Mouse (Mus musculus): ENCODE results near the gene Tceal1. TPM values are rescaled to one million over a fixed set of nuclear protein-coding genes. Genes with fewer than 3 reads are reported as not detected.
A peak's percentile ranks its signal among the peaks of the same experiment; 100 is the strongest.
"Not testable (repeated sequence)": the region's sequence is repeated elsewhere in the genome, so short reads cannot be mapped to it uniquely, and the experiment has no call there.

The Tceal1 gene
- polyA plus RNA-seq (2012; rRNA removed), result 6.5 and 8.6 TPM in 2 replicates
- 14.7 and 15.6 TPM in 2 replicates for polyA plus RNA-seq (2014; fragmentation: Nextera tagmentation; extraction: Ambion mirVana)

- DNase-seq (ENCODE audit: low spot score) (peak; percentile 76), ATAC-seq (ENCODE audit: low FRiP score, low read depth) (peak; percentile 91)
- Histone ChIP-seq H3K9me3 (ENCODE audit: control insufficient read depth, low read length) (no peaks in the 10 kb centered on the region), H3K4me2 (replicated peaks; ENCODE audit: low read depth, low read length, severe bottlenecking) (peak within 1 kb of the TSS; percentile 48), H3K27ac (replicated peaks; ENCODE audit: low read depth, low read length) (peak within 1 kb of the TSS; percentile 82), H3K27me3 (ENCODE audit: control insufficient read depth, insufficient read depth, low read length) (no peaks in the 10 kb centered on the region), H3K4me3 (replicated peaks; ENCODE audit: low read length) (peak within 1 kb of the TSS; percentile 48), H3K9ac (ENCODE audit: low read depth, low read length, severe bottlenecking) (peak within 1 kb of the TSS; percentile 75), H3K36me3 (ENCODE audit: control insufficient read depth, insufficient read depth, low read length) (no peaks in the 10 kb centered on the region), H3K4me1 (ENCODE audit: control insufficient read depth, insufficient read depth, low read length) (no peaks in the 10 kb centered on the region)
- TF ChIP-seq POLR2A (IDR thresholded peaks at IDR 0.05; ENCODE audit: borderline replicate concordance, extremely low read depth, insufficient read depth, insufficient read length), result no peak
- WGBS, result 25% methylated on average over 15 of the region's 15 CpGs
Measured at GRCm38 (mm10) chrX:136707446-136708167, at the start of gene Tceal1. Gene Tceal1, plus strand, starts transcription at chrX:136707982.

- ATAC-seq (ENCODE audit: low FRiP score, low read depth), result peak; percentile 55; the same call in 1 of the 2 replicates
- no peaks in the 10 kb centered on the region for H3K9me3 ChIP-seq (ENCODE audit: control insufficient read depth, low read length)
- peak overlapping the region; percentile 49 for H3K4me2 ChIP-seq (replicated peaks; ENCODE audit: low read depth, low read length, severe bottlenecking)
- no peaks in the 10 kb centered on the region for H3K27me3 ChIP-seq (ENCODE audit: control insufficient read depth, insufficient read depth, low read length)
- 21% methylated on average over 14 of the region's 20 CpGs for WGBS
- H3K36me3 ChIP-seq (ENCODE audit: control insufficient read depth, insufficient read depth, low read length), result no peaks in the 10 kb centered on the region
- no peak for DNase-seq (ENCODE audit: low spot score)
- peak overlapping the region; percentile 66 for H3K9ac ChIP-seq (ENCODE audit: low read depth, low read length, severe bottlenecking)
- H3K4me3 ChIP-seq (replicated peaks; ENCODE audit: low read length), result peak overlapping the region; percentile 45
- no peak overlapping the region for H3K27ac ChIP-seq (replicated peaks; ENCODE audit: low read depth, low read length)
- H3K4me1 ChIP-seq (ENCODE audit: control insufficient read depth, insufficient read depth, low read length), result no peaks in the 10 kb centered on the region
- TF ChIP-seq POLR2A (IDR thresholded peaks at IDR 0.05; ENCODE audit: borderline replicate concordance, extremely low read depth, insufficient read depth, insufficient read length), result no peak
Measured at GRCm38 (mm10) chrX:136666281-136666706, 41.5 kb upstream of the Tceal1 start.

GRCm38 (mm10) chrX:136666762-136667464, 40.9 kb upstream of the Tceal1 start:
- not testable (repeated sequence) for H3K27ac ChIP-seq (replicated peaks; ENCODE audit: low read depth, low read length); DNase-seq (ENCODE audit: low spot score); H3K9me3 ChIP-seq (ENCODE audit: control insufficient read depth, low read length); H3K36me3 ChIP-seq (ENCODE audit: control insufficient read depth, insufficient read depth, low read length); H3K4me1 ChIP-seq (ENCODE audit: control insufficient read depth, insufficient read depth, low read length); H3K27me3 ChIP-seq (ENCODE audit: control insufficient read depth, insufficient read depth, low read length)
- Histone ChIP-seq H3K9ac (ENCODE audit: low read depth, low read length, severe bottlenecking) (peak overlapping the region; percentile 66), H3K4me3 (replicated peaks; ENCODE audit: low read length) (peak overlapping the region; percentile 45), H3K4me2 (replicated peaks; ENCODE audit: low read depth, low read length, severe bottlenecking) (peak overlapping the region; percentile 49)
- 26% methylated on average over 20 of the region's 24 CpGs for WGBS
- peak; percentile 9; the same call in 1 of the 2 replicates for ATAC-seq (ENCODE audit: low FRiP score, low read depth)

- no peaks in the 10 kb centered on the region for H3K27me3 ChIP-seq (ENCODE audit: control insufficient read depth, insufficient read depth, low read length)
- TF ChIP-seq POLR2A (IDR thresholded peaks at IDR 0.05; ENCODE audit: borderline replicate concordance, extremely low read depth, insufficient read depth, insufficient read length), result no peak
- H3K4me2 ChIP-seq (replicated peaks; ENCODE audit: low read depth, low read length, severe bottlenecking), result no peak overlapping the region
- no peak overlapping the region for H3K9ac ChIP-seq (ENCODE audit: low read depth, low read length, severe bottlenecking)
- WGBS, result 62% methylated on average over 2 of the region's 2 CpGs
- no peaks in the 10 kb centered on the region for H3K9me3 ChIP-seq (ENCODE audit: control insufficient read depth, low read length)
- no peak overlapping the region for H3K4me3 ChIP-seq (replicated peaks; ENCODE audit: low read length)
- DNase-seq (ENCODE audit: low spot score), result no peak
- no peaks in the 10 kb centered on the region for H3K36me3 ChIP-seq (ENCODE audit: control insufficient read depth, insufficient read depth, low read length)
- ATAC-seq (ENCODE audit: low FRiP score, low read depth), result no peak
- no peak overlapping the region for H3K27ac ChIP-seq (replicated peaks; ENCODE audit: low read depth, low read length)
- H3K4me1 ChIP-seq (ENCODE audit: control insufficient read depth, insufficient read depth, low read length), result no peaks in the 10 kb centered on the region
Measured at GRCm38 (mm10) chrX:136668794-136669193, 39.0 kb upstream of the Tceal1 start.

DNA sequence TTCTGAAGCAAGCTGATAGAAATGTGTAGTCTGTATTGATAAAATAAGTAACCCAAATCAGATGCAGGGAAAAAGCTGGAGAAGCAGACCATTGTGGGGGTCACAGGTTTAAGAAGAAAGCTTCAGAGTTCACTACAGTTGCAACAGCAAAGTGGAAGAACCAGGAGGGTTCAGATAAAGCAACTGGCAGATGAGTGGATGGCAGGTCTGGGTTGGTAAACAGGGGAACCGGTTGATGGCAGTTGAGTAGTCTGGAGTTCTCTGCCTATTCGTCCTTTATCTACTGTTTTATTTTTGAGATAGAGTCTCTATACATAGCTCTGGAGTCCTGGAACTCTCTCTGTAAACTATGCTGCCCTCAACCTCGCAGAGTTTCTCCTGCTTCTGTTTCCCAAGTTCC, 26.8 kb upstream of the Tceal1 start:
- H3K27me3 ChIP-seq (ENCODE audit: control insufficient read depth, insufficient read depth, low read length), result no peaks in the 10 kb centered on the region
- H3K4me3 ChIP-seq (replicated peaks; ENCODE audit: low read length), result no peak overlapping the region
- ATAC-seq (ENCODE audit: low FRiP score, low read depth) (no peak), DNase-seq (ENCODE audit: low spot score) (no peak)
- H3K9me3 ChIP-seq (ENCODE audit: control insufficient read depth, low read length), result no peaks in the 10 kb centered on the region
- 73% methylated on average over 3 of the region's 3 CpGs for WGBS
- no peak overlapping the region for H3K27ac ChIP-seq (replicated peaks; ENCODE audit: low read depth, low read length)
- TF ChIP-seq POLR2A (IDR thresholded peaks at IDR 0.05; ENCODE audit: borderline replicate concordance, extremely low read depth, insufficient read depth, insufficient read length), result no peak
- no peaks in the 10 kb centered on the region for H3K4me1 ChIP-seq (ENCODE audit: control insufficient read depth, insufficient read depth, low read length)
- no peak overlapping the region for H3K9ac ChIP-seq (ENCODE audit: low read depth, low read length, severe bottlenecking)
- no peak overlapping the region for H3K4me2 ChIP-seq (replicated peaks; ENCODE audit: low read depth, low read length, severe bottlenecking)
- H3K36me3 ChIP-seq (ENCODE audit: control insufficient read depth, insufficient read depth, low read length), result no peaks in the 10 kb centered on the region

DNA sequence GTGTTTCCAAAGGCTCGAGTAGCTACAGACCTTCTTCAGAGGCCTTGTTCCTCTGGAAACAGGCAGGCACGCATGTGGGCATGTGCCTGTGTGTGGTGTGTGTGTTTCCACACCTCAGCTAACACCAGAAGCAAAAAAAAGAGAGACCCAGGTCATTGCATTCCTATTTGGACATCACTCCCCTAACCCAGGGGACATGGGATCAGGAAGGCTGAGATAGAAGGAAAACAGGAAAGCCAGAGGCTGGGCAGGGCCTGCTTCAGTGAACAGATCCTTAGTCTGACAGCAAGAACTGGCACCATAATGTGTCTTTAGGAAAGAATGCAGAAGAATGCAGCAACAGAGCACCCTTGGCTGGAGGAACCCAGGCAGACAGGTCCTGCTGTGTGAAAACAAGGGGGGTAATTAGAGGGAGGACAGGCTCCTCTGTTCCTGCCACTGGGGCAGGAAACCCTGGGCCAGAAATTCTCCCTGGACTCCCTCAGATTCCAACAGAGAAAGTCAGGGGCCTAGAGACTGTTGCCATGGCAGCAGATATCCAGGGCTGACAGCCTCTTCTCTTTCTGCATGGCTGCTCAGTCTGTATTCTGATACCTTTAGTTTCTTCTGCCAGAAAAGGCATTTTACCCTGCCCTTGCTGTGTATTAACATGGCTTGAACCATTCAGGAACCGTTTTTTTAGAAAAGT, 16.0 kb upstream of the Tceal1 start:
- not testable (repeated sequence) for H3K9ac ChIP-seq (ENCODE audit: low read depth, low read length, severe bottlenecking); H3K4me3 ChIP-seq (replicated peaks; ENCODE audit: low read length); H3K27me3 ChIP-seq (ENCODE audit: control insufficient read depth, insufficient read depth, low read length); H3K36me3 ChIP-seq (ENCODE audit: control insufficient read depth, insufficient read depth, low read length); H3K9me3 ChIP-seq (ENCODE audit: control insufficient read depth, low read length); H3K4me2 ChIP-seq (replicated peaks; ENCODE audit: low read depth, low read length, severe bottlenecking); DNase-seq (ENCODE audit: low spot score); ATAC-seq (ENCODE audit: low FRiP score, low read depth); H3K4me1 ChIP-seq (ENCODE audit: control insufficient read depth, insufficient read depth, low read length); H3K27ac ChIP-seq (replicated peaks; ENCODE audit: low read depth, low read length)
- WGBS, result 61% methylated on average over 3 of the region's 3 CpGs
